Mouse (Mus musculus) common myeloid progenitor, adult 5-6 weeks (primary cell): Measurements from ENCODE around the gene Rplp1. TPM values are rescaled to one million over a fixed set of nuclear protein-coding genes. Genes with fewer than 3 reads are reported as not detected.

Experiments used
- ATAC-seq: replicated peaks from 2 replicates; pipeline ENCODE4 v1.8.0; 2016; ENCODE audit warnings: low read depth, mild to moderate bottlenecking, moderate TSS enrichment, inconsistent platforms; ENCODE audit not compliant: poor library complexity, severe bottlenecking
- total RNA-seq: library from RNA; stranded (forward); fragments of 200-1000, 187-1606 nt; gene quantifications from 2 replicates; pipeline ENCODE4 v1.2.3, GENCODE M21; 2017

The Rplp1 gene
- total RNA-seq, 1 experiment from 2014 or later: 4,884 TPM

DNA sequence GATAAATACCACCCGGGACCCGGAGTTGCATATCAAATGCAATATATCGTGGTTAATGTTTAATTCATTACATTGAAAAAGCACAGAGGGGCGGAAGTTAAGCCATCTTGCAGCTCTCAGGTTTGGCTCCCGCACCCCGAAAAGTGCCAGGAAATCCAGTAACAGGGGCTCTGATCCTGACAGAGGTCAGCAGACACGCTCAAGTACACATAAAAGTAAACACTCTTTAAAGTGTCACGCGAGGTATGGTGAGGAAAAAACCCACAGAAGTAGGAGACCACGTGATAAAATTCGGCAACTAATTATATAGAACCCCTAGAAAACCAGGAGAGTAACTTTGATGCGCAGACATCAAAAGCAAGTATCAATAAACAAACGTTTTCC, 567 bp upstream of the Rplp1 start:
- no peak for ATAC-seq

DNA sequence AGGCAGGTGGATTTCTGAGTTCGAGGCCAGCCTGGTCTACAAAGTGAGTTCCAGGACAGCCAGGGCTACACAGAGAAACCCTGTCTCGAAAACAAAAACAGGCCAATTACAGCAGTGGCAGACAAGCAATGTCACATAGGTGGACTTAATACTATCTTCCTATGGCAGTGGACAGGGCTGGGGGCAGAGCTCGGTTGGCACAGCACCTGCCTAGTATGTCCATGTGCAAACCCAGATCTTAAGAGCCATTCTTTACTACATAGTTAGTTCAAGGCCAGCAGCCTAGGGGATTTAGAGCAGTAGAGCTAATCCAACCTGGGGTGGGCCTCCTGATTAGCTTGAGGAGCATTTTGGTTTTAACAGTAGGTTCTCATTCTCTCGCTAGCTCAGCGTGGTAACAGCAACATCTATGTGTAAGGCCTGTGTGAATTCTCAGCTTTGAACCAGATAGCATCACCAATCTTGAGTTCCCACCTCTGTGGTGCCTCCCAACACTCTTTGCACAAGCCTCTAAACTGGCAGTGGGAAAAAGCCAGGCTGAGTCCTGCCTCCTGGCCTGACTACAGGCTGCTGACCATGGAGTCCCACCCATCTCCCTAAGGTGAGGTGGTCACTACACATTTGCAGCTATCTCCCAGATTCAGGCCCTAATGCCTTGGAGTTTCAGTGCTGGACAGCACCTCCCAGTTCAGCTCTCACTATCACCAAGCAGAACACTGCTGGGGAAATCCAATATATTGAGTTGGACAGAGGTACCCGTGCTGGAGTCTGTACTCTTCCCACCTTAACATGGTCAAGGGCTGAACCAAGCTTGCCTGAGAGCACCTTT, 2.8 kb downstream of the Rplp1 start:
- no peak for ATAC-seq

DNA sequence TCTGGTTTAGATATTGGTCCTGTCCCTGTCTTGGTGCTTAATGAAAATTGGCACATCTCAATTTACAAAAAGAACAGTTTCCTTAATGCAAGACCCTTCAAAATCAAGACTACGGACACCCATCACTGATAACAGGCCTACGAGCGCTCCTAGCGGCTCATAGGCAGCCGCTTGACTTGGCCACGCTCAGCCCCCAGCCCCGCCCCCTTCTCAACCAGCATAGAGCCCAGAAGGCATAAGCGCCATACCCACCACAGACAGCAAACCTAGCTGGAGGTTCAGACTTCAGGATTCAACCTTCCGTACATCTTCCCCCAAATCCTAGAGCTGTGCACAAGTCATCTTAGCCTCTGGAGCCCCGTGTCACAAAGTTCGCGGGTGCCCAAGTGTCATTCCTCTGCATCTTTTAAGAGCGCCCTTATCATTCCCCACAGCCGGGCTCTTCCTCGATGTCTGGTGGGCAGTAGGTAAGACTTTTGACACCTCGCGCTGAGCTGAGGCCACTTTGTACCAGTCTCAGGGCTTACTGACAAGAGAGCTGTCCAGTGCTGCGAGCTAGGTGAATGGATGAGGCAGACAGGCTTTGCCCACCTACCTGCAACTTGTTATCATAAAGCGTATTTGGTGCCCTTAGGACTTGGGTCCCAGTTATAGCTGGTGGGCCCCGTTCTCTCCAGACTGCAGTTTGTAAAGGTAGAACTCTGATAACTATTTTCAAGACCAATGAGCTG, 3.7 kb downstream of the Rplp1 start:
- no peak for ATAC-seq

DNA sequence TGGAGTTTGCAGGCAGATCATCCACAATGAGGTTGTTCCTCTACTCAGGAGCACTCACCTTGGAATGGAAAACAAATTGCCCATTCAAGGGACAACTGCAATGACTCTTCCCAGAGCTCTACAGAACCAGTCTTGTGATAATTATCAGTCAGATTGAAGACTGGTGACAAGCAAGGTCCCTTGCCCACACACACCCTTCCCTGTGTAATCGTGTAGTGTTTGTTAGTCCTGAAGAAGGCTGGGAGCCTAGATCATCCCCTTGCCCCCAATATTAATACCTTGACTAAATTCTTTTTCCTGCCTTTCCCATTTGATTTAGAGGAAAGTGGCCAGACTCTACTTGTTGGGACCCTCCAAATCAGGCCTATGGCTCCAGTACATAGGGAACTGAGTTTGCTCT, 4.7 kb downstream of the Rplp1 start:
- no peak for ATAC-seq

DNA sequence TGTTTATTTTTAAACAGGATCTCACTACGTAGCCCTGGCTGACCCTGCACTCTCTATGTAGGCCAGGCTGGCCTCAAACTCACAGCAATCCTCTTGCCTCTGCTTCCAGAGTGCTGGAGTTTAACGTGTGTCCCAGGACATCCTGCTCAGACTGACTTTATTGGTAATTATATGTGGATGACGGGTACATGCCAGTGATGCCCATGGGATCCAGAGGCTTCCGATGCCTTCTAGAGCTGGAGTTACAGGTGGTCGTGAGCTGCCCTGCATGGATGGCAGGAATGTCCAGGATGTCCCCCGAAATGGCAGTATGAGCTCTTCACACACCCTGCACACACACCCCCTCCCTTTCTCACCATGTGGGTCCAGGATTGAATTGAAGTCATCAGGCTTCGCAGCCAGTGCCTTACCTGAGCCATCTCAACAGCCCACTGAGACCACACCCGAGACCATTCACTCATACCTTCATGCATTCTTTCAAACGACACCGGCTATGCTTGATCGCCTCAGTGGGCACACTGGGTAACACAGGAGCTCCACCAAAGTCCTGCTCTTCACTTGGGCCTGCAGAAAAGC, 5.4 kb downstream of the Rplp1 start:
- ATAC-seq: no peak

DNA sequence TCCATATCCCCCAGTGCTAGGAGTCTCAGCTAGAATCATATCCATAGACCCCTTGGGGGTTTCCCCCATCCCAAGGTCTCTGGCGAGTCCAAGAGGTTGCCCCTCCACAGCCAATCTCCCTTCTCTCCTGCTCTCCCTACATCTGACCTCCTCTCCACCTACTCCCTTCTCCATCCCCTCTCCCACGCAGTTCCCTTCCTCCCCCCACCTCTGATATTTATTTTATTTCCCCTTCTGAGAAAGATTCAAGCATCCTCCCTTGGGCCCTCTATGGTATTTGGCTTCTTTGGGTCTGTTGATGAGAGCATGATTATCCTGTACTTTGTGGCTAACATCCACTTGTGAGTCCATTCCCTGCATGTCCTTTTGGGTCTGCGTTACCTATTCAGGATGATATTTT, 6.0 kb downstream of the Rplp1 start:
- ATAC-seq: no peak

DNA sequence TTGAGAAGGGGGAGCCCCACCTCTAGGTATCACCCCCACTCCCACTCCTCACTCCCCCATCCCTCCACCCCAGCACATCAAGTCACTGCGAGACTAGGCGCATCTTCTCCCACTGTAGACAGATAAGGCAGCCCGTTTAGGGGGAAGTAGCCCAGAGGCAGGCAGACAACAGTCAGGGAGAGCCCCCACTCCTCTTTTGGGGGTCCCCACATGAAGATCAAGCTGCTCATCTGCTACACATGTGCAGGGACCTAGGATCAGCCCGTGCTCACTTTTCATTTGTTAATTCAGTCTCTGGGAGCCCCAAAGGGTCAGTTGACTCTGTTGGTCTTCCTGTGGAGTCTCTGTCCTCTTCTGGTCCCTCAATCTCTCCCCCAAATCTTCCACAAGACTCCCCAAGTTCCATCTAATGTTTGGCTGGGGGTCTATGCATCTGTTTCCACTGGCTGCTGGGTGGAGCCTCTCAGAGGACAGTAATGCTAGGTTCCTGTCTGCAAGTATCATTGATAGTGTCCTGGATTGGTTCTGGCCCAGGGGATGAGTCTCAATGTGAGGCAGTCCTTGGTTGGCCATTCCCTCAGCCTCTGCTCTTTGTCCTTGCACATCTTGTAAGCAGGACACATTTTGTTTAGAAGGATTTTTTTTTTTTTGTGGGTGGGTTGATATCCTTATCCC, 6.6 kb downstream of the Rplp1 start:
- no peak for ATAC-seq

DNA sequence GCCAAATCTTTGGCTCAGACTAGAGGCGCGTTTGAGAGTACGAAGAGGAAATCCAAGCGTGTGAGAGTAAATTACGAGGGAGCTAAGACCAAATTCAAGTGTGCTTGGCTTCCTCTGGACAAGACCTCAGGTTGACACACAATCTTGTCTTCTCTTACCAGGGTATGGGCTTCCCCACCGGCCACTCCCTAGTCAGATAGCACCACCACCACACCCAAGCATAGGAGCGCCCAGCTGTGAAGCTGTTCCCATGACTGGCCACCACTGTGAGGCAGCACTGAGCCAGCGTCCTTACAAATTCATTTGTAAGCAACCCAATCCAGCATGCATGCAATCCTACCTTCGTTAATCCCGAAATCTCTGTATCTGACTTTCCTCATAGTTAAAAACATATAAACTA, 7.4 kb downstream of the Rplp1 start:
- ATAC-seq: peak; percentile 72

DNA sequence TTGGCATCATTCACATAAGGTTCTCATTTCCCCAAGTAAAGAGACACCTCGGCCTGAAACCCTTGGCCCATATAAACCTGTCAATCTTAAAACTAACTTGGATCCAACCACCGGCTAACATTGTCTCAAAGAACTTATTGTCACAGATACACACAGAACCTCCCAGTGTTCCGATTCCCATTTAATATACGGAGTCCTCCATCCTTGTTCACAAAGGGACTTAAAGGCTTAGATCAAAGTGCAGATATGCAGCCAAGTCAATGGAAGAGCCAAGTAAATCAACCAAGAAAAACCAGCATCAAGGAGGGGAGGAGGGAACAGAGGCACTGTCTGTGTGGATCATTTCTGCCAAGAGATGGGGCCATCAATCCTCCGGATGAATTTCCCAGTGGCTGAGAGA, 8.8 kb downstream of the Rplp1 start:
- ATAC-seq: no peak

DNA sequence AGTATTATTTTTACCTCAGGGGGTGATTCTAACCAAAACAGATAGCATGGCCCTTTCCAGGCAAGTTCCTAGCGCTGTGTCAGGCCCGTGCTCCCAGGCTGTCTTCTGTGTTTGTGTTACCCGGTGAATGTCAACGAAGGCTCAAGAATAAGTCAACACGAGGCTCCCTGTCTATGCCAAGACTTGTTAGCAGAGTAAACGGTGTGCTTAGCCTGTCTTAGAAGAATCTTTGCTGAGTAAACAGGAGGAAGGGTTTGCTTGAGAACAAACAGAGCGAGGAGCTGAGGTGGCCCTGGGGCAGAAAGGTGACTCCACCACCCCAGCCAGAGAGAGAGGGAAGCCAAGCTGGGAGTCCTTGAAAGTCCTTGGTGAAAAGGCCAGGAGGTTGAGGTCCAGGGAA, 10.1 kb downstream of the Rplp1 start:
- no peak for ATAC-seq

DNA sequence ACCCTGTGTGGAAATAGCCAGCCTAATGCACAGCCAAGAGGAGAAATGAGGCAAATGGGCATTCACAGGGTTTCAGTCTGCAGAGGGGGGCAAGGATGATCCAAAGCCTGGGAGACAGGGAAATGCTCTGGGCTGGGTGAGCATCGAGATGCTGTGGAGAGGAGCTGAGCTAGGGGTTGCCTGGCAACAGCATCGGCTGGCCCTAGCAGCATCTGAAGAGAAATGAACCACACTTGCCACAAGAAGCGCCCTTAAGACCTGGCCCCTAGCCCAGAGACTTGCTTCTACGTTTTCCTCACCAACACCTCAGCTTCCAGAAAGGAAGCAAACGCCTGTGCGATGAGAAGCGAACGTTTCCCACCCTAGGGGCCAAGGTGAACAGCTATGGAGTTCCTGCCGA, 11.9 kb downstream of the Rplp1 start:
- no peak for ATAC-seq

DNA sequence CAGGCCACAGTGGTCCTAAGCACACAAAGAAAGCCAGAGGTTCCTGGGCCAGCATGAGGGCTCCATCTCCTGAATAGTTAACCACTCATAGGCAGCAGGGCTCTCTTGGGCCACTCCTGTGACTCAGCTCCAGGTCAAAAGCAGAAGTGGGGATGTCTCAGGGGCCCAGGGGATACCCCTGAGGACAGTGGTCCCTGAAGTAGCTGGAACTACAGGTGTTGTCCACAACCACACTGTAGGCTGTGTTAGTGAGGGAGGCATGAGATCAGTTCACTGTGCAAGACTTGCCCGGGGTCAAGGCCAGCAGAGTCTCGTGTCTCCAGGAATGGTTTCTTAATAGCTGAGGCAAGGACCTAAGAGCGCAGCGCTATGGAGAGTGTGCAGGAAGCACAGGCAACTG, 12.8 kb downstream of the Rplp1 start:
- peak; percentile 45 for ATAC-seq

DNA sequence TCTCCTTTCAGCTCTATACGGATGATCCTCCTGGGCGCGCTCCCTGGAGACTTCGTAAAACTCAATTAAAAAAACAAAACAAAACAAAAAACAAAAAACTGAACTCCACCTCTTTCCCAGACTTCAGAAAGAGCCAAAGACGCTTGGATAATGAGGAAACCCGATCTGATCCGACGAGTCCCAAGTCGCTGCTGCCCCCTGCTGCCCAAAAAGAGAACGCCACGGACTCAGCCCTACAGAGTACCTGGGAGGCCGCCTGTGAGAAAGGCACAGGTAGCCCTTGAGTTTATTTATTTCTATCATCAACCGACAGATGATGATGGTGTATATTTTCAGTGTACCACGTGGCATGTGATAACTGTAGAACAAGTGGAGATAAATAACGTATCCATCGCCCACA, 14.5 kb downstream of the Rplp1 start:
- ATAC-seq: 0 out of 2 replicates have a peak, but pooled peaks have one; percentile 30

DNA sequence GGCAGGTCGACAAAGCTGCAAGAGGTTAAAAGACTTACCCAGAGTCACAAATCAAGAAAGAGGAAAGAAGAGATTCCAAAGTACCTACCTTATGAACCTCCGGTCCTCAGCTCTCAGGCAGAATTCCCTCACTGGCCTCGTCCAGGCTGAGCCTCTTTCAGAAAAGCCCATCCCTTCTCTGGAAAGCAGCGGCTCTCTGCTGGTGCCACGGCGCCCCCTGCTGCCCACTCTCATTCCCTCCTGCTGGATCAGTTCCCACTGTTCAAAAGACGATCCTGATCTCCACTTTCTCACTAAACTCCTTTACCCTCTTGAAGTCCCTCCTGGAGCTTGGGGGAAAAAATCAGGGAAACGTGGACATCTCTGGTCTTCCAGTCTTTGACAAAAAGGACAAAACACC, 15.9 kb downstream of the Rplp1 start:
- ATAC-seq: peak; percentile 70

DNA sequence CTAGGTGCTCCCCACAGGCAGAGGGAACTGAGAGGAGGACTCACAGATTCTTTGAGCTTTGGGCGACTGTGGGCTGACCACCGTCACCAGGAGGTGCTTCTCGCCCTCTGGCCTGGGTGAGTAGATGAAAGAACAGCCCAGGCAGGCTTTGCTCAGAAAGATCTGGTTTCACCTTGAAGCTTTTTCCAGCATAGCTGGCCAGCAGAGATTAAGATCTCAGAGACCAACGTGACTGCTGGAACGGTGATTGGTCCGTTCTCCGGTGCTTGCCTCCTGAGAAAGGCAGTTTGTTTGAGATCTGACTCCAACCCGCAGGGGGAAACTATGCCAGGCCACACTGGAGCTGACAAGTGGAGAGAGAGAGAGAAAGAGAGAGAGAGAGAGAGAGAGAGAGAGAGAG, 19.3 kb downstream of the Rplp1 start:
- no peak for ATAC-seq

DNA sequence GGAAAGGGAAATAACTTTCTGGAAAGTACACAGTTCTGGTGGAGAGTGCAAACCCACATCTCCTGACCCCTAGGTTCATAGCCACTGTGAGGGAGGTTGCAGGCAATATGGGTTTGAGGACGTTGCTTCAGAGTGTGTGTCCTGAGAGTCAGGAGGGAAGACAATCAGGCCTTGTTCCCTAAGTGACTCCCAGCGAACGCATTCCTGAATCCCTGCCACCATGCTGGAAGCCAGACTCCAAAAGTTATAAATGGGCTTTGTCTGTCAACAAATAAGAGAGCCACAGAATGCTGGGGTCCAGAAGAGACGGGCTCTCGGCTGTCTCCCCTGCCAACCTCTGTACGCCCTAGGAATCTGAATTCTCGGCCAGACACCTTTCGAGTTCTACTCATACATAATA, 24.5 kb downstream of the Rplp1 start:
- no peak for ATAC-seq

DNA sequence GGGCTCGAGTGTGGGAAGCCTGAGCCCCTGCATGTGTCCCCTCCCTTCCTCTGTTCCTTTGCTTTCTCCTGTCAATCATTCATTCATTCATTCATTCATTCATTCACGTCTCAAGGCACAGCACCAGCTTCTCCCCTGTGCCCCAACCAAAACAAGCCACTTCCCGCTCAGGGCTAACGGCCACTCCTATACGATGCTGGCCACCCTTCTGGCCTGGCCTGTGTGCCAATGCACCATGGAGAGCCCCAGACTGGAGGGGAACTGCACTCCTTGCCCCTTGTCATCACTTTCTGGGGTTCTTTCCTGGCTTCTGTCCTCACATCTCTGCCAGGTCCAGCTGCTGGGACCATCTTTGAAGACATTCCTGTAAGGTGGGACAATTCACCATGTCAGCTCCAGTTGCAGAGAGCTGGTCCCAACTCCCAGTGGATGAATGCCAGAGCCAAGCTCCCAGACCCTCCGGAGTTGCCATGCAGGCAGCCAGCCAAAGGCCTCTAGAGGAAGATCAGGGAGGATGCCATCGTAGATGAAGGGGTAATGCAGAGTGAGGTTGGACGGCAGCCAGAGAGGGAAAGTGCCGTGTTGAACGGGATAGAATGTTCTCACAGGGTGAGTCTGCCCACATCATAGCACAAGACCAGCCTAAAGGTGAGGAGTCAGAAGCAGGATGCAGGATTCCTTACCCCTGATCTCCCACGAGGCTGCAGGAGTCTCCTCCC, 26.5 kb downstream of the Rplp1 start:
- ATAC-seq: no peak

DNA sequence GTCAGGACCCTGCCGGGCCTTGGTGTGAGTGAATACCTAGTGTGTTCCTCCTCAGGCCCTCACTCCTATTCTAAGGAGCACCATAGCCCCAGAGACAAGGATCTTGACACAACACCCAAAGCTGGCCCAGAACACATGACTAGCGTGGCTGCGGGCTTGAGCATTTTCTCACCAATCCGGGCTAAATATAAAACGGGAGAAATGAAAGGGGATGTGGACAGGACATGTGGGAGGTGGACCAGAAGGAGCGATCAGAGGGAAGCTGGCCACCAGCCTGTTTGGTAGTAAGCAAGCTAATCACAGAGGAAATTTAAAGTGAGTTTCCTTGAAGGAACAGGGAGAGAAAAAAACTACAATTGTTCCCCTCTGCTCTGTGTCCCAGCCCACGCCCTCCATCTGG, 28.4 kb downstream of the Rplp1 start:
- no peak for ATAC-seq

DNA sequence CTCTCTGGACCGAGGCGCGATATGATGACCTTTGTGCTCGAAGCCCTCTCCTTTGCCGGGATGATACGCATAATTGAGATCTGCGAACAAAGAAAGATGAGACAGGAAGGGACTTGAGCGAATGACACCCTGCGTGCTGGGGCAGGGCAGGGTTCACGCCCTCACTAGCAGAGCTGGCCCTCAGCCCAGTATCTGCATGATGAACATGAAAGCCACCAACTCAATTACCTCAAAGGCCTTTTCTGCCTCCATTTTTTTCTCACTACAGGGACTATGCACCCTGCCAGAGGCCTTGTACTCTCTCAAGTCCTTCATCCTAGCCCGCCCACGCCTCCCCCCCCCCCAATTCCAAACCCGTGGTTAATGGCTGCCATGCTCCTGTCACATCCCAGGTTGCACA, 29.4 kb downstream of the Rplp1 start:
- no peak for ATAC-seq

DNA sequence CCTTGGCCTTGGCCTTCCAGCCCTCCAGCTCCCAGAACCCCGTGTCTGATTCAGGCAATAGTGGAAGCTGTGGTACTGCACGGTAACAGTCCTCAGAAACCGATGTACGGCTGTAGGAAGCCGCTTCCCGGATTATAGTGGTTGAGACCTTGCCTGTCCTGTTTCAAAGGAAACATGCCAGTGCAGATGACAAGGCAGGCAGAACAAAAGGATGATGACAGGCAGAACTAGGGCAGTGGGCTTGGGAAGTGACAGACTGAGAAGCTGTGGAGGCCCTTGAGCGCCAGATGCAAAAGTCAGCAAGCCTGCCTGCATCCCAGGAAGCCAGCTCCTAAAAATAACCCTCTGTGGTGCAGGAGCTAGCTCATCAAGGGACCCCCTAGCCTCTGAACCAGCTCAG, 30.0 kb downstream of the Rplp1 start:
- ATAC-seq: no peak
